Mouse (Mus musculus) ovary, postnatal 14 days (tissue): ENCODE measurements around the gene Dnah8.

ENCODE experiments used
- DNase-seq: peaks from one replicate; pipeline ENCODE4 v3.0.0; 2022; ENCODE audit warnings: low spot score

Dnah8 gene

GRCm38 (mm10) chr17:30749391-30749790 lies 125.2 kb downstream of the Dnah8 start:
- no peak for DNase-seq

- DNase-seq, result no peak
Measured at GRCm38 (mm10) chr17:30750269-30750668, 126.1 kb downstream of the Dnah8 start.

GRCm38 (mm10) chr17:30752370-30752818 lies 128.2 kb downstream of the Dnah8 start:
- DNase-seq, result no peak

GRCm38 (mm10) chr17:30753201-30753600 lies 129.0 kb downstream of the Dnah8 start:
- no peak for DNase-seq

GRCm38 (mm10) chr17:30756771-30757170 lies 132.6 kb downstream of the Dnah8 start:
- no peak for DNase-seq

GRCm38 (mm10) chr17:30760307-30760706 lies 136.2 kb downstream of the Dnah8 start:
- no peak for DNase-seq

- no peak for DNase-seq
Measured at GRCm38 (mm10) chr17:30764276-30764675, 140.1 kb downstream of the Dnah8 start.

- no peak for DNase-seq
Measured at GRCm38 (mm10) chr17:30774416-30774815, 150.3 kb downstream of the Dnah8 start.

- DNase-seq, result no peak
Measured at GRCm38 (mm10) chr17:30775096-30775495, 150.9 kb downstream of the Dnah8 start.

- no peak for DNase-seq
Measured at GRCm38 (mm10) chr17:30781046-30781445, 156.9 kb downstream of the Dnah8 start.

- no peak for DNase-seq
Measured at GRCm38 (mm10) chr17:30782286-30782685, 158.1 kb downstream of the Dnah8 start.

GRCm38 (mm10) chr17:30788361-30788760 lies 164.2 kb downstream of the Dnah8 start:
- no peak for DNase-seq

GRCm38 (mm10) chr17:30790816-30791215 lies 166.7 kb downstream of the Dnah8 start:
- no peak for DNase-seq

GRCm38 (mm10) chr17:30792396-30792795 lies 168.2 kb downstream of the Dnah8 start:
- no peak for DNase-seq

- DNase-seq, result no peak
Measured at GRCm38 (mm10) chr17:30796616-30797015, 172.5 kb downstream of the Dnah8 start.

GRCm38 (mm10) chr17:30800261-30800985 lies 176.3 kb downstream of the Dnah8 start:
- no peak for DNase-seq

GRCm38 (mm10) chr17:30803668-30804067 lies 179.5 kb downstream of the Dnah8 start:
- DNase-seq, result no peak

- no peak for DNase-seq
Measured at GRCm38 (mm10) chr17:30804955-30805354, 180.8 kb downstream of the Dnah8 start.

- no peak for DNase-seq
Measured at GRCm38 (mm10) chr17:30805511-30806059, 181.4 kb downstream of the Dnah8 start.

GRCm38 (mm10) chr17:30808866-30809660 lies 184.9 kb downstream of the Dnah8 start:
- no peak for DNase-seq

GRCm38 (mm10) chr17:30809926-30810660 lies 185.9 kb downstream of the Dnah8 start:
- DNase-seq, result no peak

GRCm38 (mm10) chr17:30818543-30818942 lies 194.4 kb downstream of the Dnah8 start:
- DNase-seq, result no peak
